ENCODE assay signal across 8 mouse cellular contexts in the genomic region with DNA sequence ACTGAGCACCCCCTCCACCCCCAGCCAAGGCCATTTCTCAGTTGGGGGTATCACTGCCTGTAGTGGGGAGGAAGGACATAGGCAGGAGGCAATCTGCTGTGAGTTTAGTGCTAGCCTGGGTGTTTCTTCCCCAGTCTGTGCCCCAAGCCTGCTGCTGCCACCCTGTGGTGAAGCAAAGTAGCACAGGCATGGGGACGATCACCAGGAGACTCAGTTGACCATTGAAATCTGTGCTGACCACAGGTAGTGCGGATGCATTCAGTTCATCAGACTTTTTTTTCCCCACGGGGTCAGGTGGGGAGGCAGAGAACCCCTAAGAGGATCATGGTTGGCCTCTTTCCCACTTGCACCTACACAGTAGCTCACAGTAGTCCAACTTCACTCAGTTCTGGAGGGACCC. TPM values are rescaled to one million over a fixed set of nuclear protein-coding genes. Genes with fewer than 3 reads are reported as not detected.
DNase-seq lines count a peak whose midpoint lies in the region; ATAC-seq and TF ChIP-seq lines count a peak whose summit lies in the region.

No protein-coding gene starts in this region.

- H3K9me3 ChIP-seq in hindbrain, embryonic 10.5 days: no peaks in the 10 kb centered on the region
- H3K9me3 ChIP-seq in hindbrain, embryonic 13.5 days: no peaks in the 10 kb centered on the region
- H3K9me3 ChIP-seq in midbrain, postnatal 0 days (ENCODE audit: low read length): no peaks in the 10 kb centered on the region
- H3K9me3 ChIP-seq in stomach, embryonic 14.5 days (ENCODE audit: control insufficient read depth, low read depth, low read length): no peaks in the 10 kb centered on the region

- no peak overlapping the region for H3K4me2 ChIP-seq in hindbrain, embryonic 13.5 days
- H3K4me2 ChIP-seq in midbrain, postnatal 0 days (ENCODE audit: low read depth, low read length, poor library complexity, severe bottlenecking): no peak overlapping the region
- H3K4me2 ChIP-seq in stomach, embryonic 14.5 days (replicated peaks; ENCODE audit: low read depth, low read length): no peak overlapping the region

- intact Hi-C loops in heart, postnatal 10 days (cut with DNase I): loop anchor here (2.0 kb wide), 1 partner anchor 124 kb away; no protein-coding TSS in a partner anchor
- intact Hi-C loops in left cerebral cortex, postnatal 14 days (cut with DNase I): no loop called here

- DNase-seq in hindbrain, embryonic 10.5 days (ENCODE audit: low spot score): peak; percentile 42
- peak; percentile 73 to 90 for DNase-seq in adrenal gland, adult (ENCODE audit: inconsistent age in 2 of 2, low spot score in 1 of 2)
- DNase-seq in heart, postnatal 10 days: peak; percentile 66 to 86
- peak; percentile 42 to 63 for DNase-seq in left cerebral cortex, postnatal 14 days (ENCODE audit: low spot score in 2 of 2)
- no peak for DNase-seq in midbrain, postnatal 0 days (ENCODE audit: low spot score)

- peaks cover 80% of the 10 kb centered on the region for H3K36me3 ChIP-seq in hindbrain, embryonic 10.5 days
- H3K36me3 ChIP-seq in hindbrain, embryonic 13.5 days: peaks cover 78% of the 10 kb centered on the region
- peaks cover 50% of the 10 kb centered on the region for H3K36me3 ChIP-seq in midbrain, postnatal 0 days (ENCODE audit: insufficient read depth, low read length)
- peaks cover 42% of the 10 kb centered on the region for H3K36me3 ChIP-seq in stomach, embryonic 14.5 days (ENCODE audit: control insufficient read depth, insufficient read depth, low read length)

- H3K27ac ChIP-seq in hindbrain, embryonic 10.5 days: no peak overlapping the region
- no peak overlapping the region for H3K27ac ChIP-seq in hindbrain, embryonic 13.5 days
- no peak overlapping the region for H3K27ac ChIP-seq in midbrain, postnatal 0 days (ENCODE audit: low read depth, low read length)
- no peak overlapping the region for H3K27ac ChIP-seq in stomach, embryonic 14.5 days (ENCODE audit: low read length)

- no peak for ATAC-seq in hindbrain, embryonic 13.5 days (ENCODE audit: low FRiP score)
- ATAC-seq in common myeloid progenitor, adult 5-6 weeks (replicated peaks; ENCODE audit: low read depth, poor library complexity, severe bottlenecking): peak; percentile 33
- ATAC-seq in midbrain, postnatal 0 days (ENCODE audit: low FRiP score): no peak
- 0 out of 2 replicates have a peak, but pooled peaks have one; percentile 16 for ATAC-seq in stomach, embryonic 14.5 days (ENCODE audit: insufficient number of reproducible peaks, insufficient read depth, low FRiP score, low read depth)

- H3K4me1 ChIP-seq in hindbrain, embryonic 10.5 days (replicated peaks): peaks cover 5% of the 10 kb centered on the region
- H3K4me1 ChIP-seq in hindbrain, embryonic 13.5 days (replicated peaks): peaks cover 5% of the 10 kb centered on the region
- no peaks in the 10 kb centered on the region for H3K4me1 ChIP-seq in midbrain, postnatal 0 days (ENCODE audit: insufficient read depth, low read length)
- no peaks in the 10 kb centered on the region for H3K4me1 ChIP-seq in stomach, embryonic 14.5 days (ENCODE audit: control insufficient read depth, insufficient read depth, low read length)

- no peak overlapping the region for H3K9ac ChIP-seq in hindbrain, embryonic 13.5 days
- H3K9ac ChIP-seq in midbrain, postnatal 0 days (replicated peaks; ENCODE audit: low read length, poor library complexity, severe bottlenecking): no peak overlapping the region
- H3K9ac ChIP-seq in stomach, embryonic 14.5 days (replicated peaks; ENCODE audit: low read depth, low read length): no peak overlapping the region

- H3K27me3 ChIP-seq in hindbrain, embryonic 10.5 days (ENCODE audit: insufficient read depth, poor library complexity, severe bottlenecking): no peaks in the 10 kb centered on the region
- H3K27me3 ChIP-seq in hindbrain, embryonic 13.5 days: no peaks in the 10 kb centered on the region
- H3K27me3 ChIP-seq in midbrain, postnatal 0 days (ENCODE audit: insufficient read depth, low read length): no peaks in the 10 kb centered on the region
- no peaks in the 10 kb centered on the region for H3K27me3 ChIP-seq in stomach, embryonic 14.5 days (ENCODE audit: control insufficient read depth, insufficient read depth, low read length)

- H3K4me3 ChIP-seq in hindbrain, embryonic 10.5 days: no peak overlapping the region
- no peak overlapping the region for H3K4me3 ChIP-seq in hindbrain, embryonic 13.5 days
- H3K4me3 ChIP-seq in midbrain, postnatal 0 days (ENCODE audit: low read depth, low read length): no peak overlapping the region
- H3K4me3 ChIP-seq in stomach, embryonic 14.5 days (ENCODE audit: low read depth, low read length): no peak overlapping the region

- TF ChIP-seq CTCF in midbrain, postnatal 0 days (IDR thresholded peaks at IDR 0.05): peak; percentile 75

- WGBS in hindbrain, embryonic 10.5 days: 64% methylated on average over 3 of the region's 3 CpGs
- 64% methylated on average over 3 of the region's 3 CpGs for WGBS in hindbrain, embryonic 13.5 days
- WGBS in midbrain, postnatal 0 days: 67% methylated on average over 3 of the region's 3 CpGs
- WGBS in stomach, embryonic 14.5 days: 51% methylated on average over 3 of the region's 3 CpGs

RNA-seq across cellular contexts. Expression of a gene that starts 2.2 kb away (rescaled TPM):
- polyA plus RNA-seq in hindbrain, embryonic 10.5 days (2016; fragmentation: Nextera tagmentation; extraction: Ambion mirVana): 4.3 and 4.7 TPM in 2 replicates
- polyA plus RNA-seq in hindbrain, embryonic 13.5 days (2015; fragmentation: Nextera tagmentation; extraction: Ambion mirVana): 5.7 and 6.0 TPM in 2 replicates
- total RNA-seq in common myeloid progenitor, adult 5-6 weeks (2017): 50.2 and 65.4 TPM in 2 replicates
- total RNA-seq in heart, postnatal 10 days (2021): 1 to 10 TPM; 2.8 to 4.5 TPM
- 1 to 10 TPM; 1.5 to 2.0 TPM for total RNA-seq in left cerebral cortex, postnatal 14 days (2021)
- 0.44 and 2.8 TPM in 2 replicates for total RNA-seq in midbrain, postnatal 0 days (2014; rRNA removed)
- polyA plus RNA-seq in midbrain, postnatal 0 days (2015; fragmentation: Nextera tagmentation; extraction: Ambion mirVana): 1.6 and 2.2 TPM in 2 replicates
- 1.2 and 1.6 TPM in 2 replicates for polyA plus RNA-seq in stomach, embryonic 14.5 days (2014; fragmentation: Nextera tagmentation; extraction: Ambion mirVana)

RNA-seq across cellular contexts. Expression of a gene that starts 22.2 kb away (rescaled TPM):
- 502 and 539 TPM in 2 replicates for polyA plus RNA-seq in hindbrain, embryonic 10.5 days (2016; fragmentation: Nextera tagmentation; extraction: Ambion mirVana)
- 336 and 347 TPM in 2 replicates for polyA plus RNA-seq in hindbrain, embryonic 13.5 days (2015; fragmentation: Nextera tagmentation; extraction: Ambion mirVana)
- 214 and 235 TPM in 2 replicates for total RNA-seq in common myeloid progenitor, adult 5-6 weeks (2017)
- 100 to 1,000 TPM; 213 to 216 TPM for total RNA-seq in heart, postnatal 10 days (2021)
- 100 to 1,000 TPM; 309 to 328 TPM for total RNA-seq in left cerebral cortex, postnatal 14 days (2021)
- 424 and 435 TPM in 2 replicates for total RNA-seq in midbrain, postnatal 0 days (2014; rRNA removed)
- 302 and 311 TPM in 2 replicates for polyA plus RNA-seq in midbrain, postnatal 0 days (2015; fragmentation: Nextera tagmentation; extraction: Ambion mirVana)
- polyA plus RNA-seq in stomach, embryonic 14.5 days (2014; fragmentation: Nextera tagmentation; extraction: Ambion mirVana): 442 and 457 TPM in 2 replicates

RNA-seq across cellular contexts. Expression of a gene that starts 35.9 kb away (rescaled TPM):
- 366 and 403 TPM in 2 replicates for polyA plus RNA-seq in hindbrain, embryonic 10.5 days (2016; fragmentation: Nextera tagmentation; extraction: Ambion mirVana)
- polyA plus RNA-seq in hindbrain, embryonic 13.5 days (2015; fragmentation: Nextera tagmentation; extraction: Ambion mirVana): 192 and 194 TPM in 2 replicates
- total RNA-seq in common myeloid progenitor, adult 5-6 weeks (2017): 159 and 183 TPM in 2 replicates
- total RNA-seq in heart, postnatal 10 days (2021): 10 to 100 TPM; 37.6 to 39.8 TPM
- 10 to 100 TPM; 69.1 to 70.0 TPM for total RNA-seq in left cerebral cortex, postnatal 14 days (2021)
- 58.1 and 87.6 TPM in 2 replicates for total RNA-seq in midbrain, postnatal 0 days (2014; rRNA removed)
- 155 and 157 TPM in 2 replicates for polyA plus RNA-seq in midbrain, postnatal 0 days (2015; fragmentation: Nextera tagmentation; extraction: Ambion mirVana)
- 278 and 285 TPM in 2 replicates for polyA plus RNA-seq in stomach, embryonic 14.5 days (2014; fragmentation: Nextera tagmentation; extraction: Ambion mirVana)

RNA-seq across cellular contexts. Expression of a gene that starts 57.1 kb away (rescaled TPM):
- 0.09 and 0.12 TPM in 2 replicates for polyA plus RNA-seq in hindbrain, embryonic 10.5 days (2016; fragmentation: Nextera tagmentation; extraction: Ambion mirVana)
- polyA plus RNA-seq in hindbrain, embryonic 13.5 days (2015; fragmentation: Nextera tagmentation; extraction: Ambion mirVana): 0.42 and 0.43 TPM in 2 replicates
- not detected in 2 replicates for total RNA-seq in common myeloid progenitor, adult 5-6 weeks (2017)
- total RNA-seq in heart, postnatal 10 days (2021): not detected
- total RNA-seq in left cerebral cortex, postnatal 14 days (2021): under 1 TPM in 1 of 2 experiments, not detected in 1; 0.32 TPM
- total RNA-seq in midbrain, postnatal 0 days (2014; rRNA removed): not detected in 2 replicates
- polyA plus RNA-seq in midbrain, postnatal 0 days (2015; fragmentation: Nextera tagmentation; extraction: Ambion mirVana): 0.93 and 1.1 TPM in 2 replicates
- 0.17 TPM in 1 of 2 replicates, not detected in the other for polyA plus RNA-seq in stomach, embryonic 14.5 days (2014; fragmentation: Nextera tagmentation; extraction: Ambion mirVana)

Comparison
In these comparisons a context has a peak if more than half of its experiments do, and no peak if none do; other contexts are left out.
1. ATAC-seq: peak in common myeloid progenitor, adult 5-6 weeks (single experiment) and stomach, embryonic 14.5 days (single experiment); none in hindbrain, embryonic 13.5 days (single experiment) and midbrain, postnatal 0 days (single experiment).